Mouse (Mus musculus): ENCODE measurements around the gene Serpinb1c. TPM values are rescaled to one million over a fixed set of nuclear protein-coding genes. Genes with fewer than 3 reads are reported as not detected.

Serpinb1c gene
- polyA plus RNA-seq, 1 experiment from 2014 or later, result not detected

DNA sequence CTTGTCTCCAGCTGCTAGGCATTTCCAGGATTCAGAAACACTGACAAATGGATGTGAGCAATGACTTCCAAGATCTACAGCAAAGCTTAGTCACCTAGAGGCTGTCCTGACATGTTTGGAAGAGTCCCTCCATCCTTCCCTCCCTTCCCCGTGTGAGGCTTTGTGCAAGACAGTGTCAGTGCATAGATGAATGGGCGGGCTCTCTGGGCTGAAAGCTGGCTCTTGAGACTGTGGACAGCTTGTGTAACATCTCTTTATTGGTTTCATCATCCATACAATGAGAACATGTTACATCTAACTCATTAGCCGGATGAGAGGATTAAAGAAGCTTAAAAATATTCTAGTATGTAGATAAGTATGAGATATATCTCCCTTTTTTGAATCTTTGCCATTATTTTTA lies 65.2 kb downstream of the Serpinb1c start:
- no peak overlapping the region for H3K4me3 ChIP-seq (replicated peaks)
- no peak overlapping the region for H3K27ac ChIP-seq
- WGBS, result 71% methylated on average over 3 of the region's 3 CpGs
- no peaks in the 10 kb centered on the region for H3K27me3 ChIP-seq
- no peaks in the 10 kb centered on the region for H3K9me3 ChIP-seq
- no peak overlapping the region for H3K9ac ChIP-seq
- H3K36me3 ChIP-seq (replicated peaks), result no peaks in the 10 kb centered on the region
- no peak overlapping the region for H3K4me2 ChIP-seq
- H3K4me1 ChIP-seq, result no peaks in the 10 kb centered on the region
- no peak for ATAC-seq (ENCODE audit: low FRiP score)

DNA sequence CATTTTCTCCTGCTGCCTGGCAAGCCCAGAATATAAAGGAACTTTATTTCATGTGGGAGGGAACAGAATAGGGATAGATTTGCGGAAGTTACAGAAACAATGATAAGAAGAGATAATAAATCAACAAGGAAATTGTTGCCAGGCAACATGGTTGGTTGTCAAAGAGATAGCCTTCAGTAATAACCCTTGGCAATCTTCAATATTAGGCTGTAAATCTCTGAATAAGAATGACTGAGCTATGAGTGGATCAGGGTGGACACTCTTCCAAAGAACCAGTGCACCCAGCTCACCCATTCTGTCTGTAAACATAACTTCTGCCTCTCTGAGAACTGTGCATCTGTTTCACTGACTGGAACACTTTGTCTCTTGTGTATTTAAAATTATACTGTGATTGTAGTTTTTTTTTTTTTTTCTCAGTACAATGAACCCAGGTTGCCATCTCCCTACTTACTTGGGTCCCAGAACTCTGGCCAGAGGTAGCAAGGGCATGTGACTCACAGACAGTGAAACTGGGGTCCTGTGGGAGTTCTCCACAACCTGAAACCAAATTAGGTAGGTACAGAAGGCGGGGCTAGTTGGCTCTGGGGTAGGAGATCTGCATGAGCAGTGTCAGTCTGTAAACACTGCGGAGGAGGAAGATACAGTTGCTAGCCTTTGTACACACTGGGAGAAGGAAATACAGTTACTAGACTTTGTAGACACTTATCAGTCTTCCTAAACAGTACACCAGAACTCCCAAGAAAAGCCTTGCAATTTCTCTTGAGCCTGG lies 66.3 kb downstream of the Serpinb1c start:
- 86% methylated on average over 3 of the region's 3 CpGs for WGBS
- no peak for ATAC-seq (ENCODE audit: low FRiP score)
- no peaks in the 10 kb centered on the region for H3K4me1 ChIP-seq

More for the DNA sequence above, 66.3 kb downstream of the Serpinb1c start:
- H3K27me3 ChIP-seq, result no peaks in the 10 kb centered on the region
- no peaks in the 10 kb centered on the region for H3K36me3 ChIP-seq (replicated peaks)
- no peak overlapping the region for H3K27ac ChIP-seq
- no peak overlapping the region for H3K4me2 ChIP-seq
- H3K9ac ChIP-seq, result no peak overlapping the region
- H3K9me3 ChIP-seq, result no peaks in the 10 kb centered on the region
- no peak overlapping the region for H3K4me3 ChIP-seq (replicated peaks)

Other genes with a start within 250 kb of the Serpinb1c start
- gene Mylk4, start 114.3 kb downstream of the Serpinb1c start, polyA plus RNA-seq (2016; fragmentation: Nextera tagmentation; extraction: Ambion mirVana), result 0.13 and 0.22 TPM in 2 replicates
- 29.1 and 30.4 TPM in 2 replicates for gene Wrnip1, start 96.2 kb downstream of the Serpinb1c start, polyA plus RNA-seq (2016; fragmentation: Nextera tagmentation; extraction: Ambion mirVana)
- gene D930007J09Rik, start 95.4 kb downstream of the Serpinb1c start, polyA plus RNA-seq (2016; fragmentation: Nextera tagmentation; extraction: Ambion mirVana), result not detected in 2 replicates
- gene Serpinb1a, start 47.0 kb downstream of the Serpinb1c start, polyA plus RNA-seq (2016; fragmentation: Nextera tagmentation; extraction: Ambion mirVana), result 0.33 and 0.51 TPM in 2 replicates
- 0.49 and 0.52 TPM in 2 replicates for gene Serpinb6b, start 67.0 kb upstream of the Serpinb1c start, polyA plus RNA-seq (2016; fragmentation: Nextera tagmentation; extraction: Ambion mirVana)
- gene Serpinb9, start 105.0 kb upstream of the Serpinb1c start, polyA plus RNA-seq (2016; fragmentation: Nextera tagmentation; extraction: Ambion mirVana), result 0.26 and 0.63 TPM in 2 replicates
- 0.05 TPM in 1 of 2 replicates, not detected in the other for gene Serpinb9b, start 129.2 kb upstream of the Serpinb1c start, polyA plus RNA-seq (2016; fragmentation: Nextera tagmentation; extraction: Ambion mirVana)
- gene Serpinb1b, start 180.4 kb upstream of the Serpinb1c start, polyA plus RNA-seq (2016; fragmentation: Nextera tagmentation; extraction: Ambion mirVana), result 0.98 and 0.99 TPM in 2 replicates